Mouse (Mus musculus) liver, postnatal 0 days (tissue): Measurements from ENCODE around the gene Ubtf. TPM values are rescaled to one million over a fixed set of nuclear protein-coding genes. Genes with fewer than 3 reads are reported as not detected.

Experiments
- ATAC-seq: fragments of 200-750 bp; cut with Nextera tagmentation; 2 replicates; pipeline ENCODE4 v1.8.0; 2017; ENCODE audit warnings: mild to moderate bottlenecking, moderate library complexity
- DNase-seq: peaks from one replicate; pipeline ENCODE4 v3.0.0-alpha.2; 2016
- H3K27ac ChIP-seq: fragments of 300-500 bp; sonication (generic); 2 replicates; pipeline ENCODE4 v1.5.1; 2014; ENCODE audit warnings: antibody characterized with exemption, moderate library complexity, mild to moderate bottlenecking, low read depth
- H3K27me3 ChIP-seq: fragments of 300-500 bp; sonication (generic); 2 replicates; pipeline ENCODE4 v1.6.1; 2014; ENCODE audit warnings: low read length, control low read depth, mixed read lengths; ENCODE audit not compliant: insufficient read depth
- H3K36me3 ChIP-seq: fragments of 300-500 bp; sonication (generic); replicated peaks from 2 replicates; pipeline ENCODE4 v1.6.1; 2014; ENCODE audit warnings: mild to moderate bottlenecking, control low read depth, low read length, moderate library complexity, mixed read lengths; ENCODE audit not compliant: insufficient read depth
- H3K4me1 ChIP-seq: fragments of 300-500 bp; sonication (generic); 2 replicates; pipeline ENCODE4 v1.6.1; 2014; ENCODE audit warnings: antibody characterized with exemption, mild to moderate bottlenecking, control low read depth; ENCODE audit not compliant: insufficient read depth
- H3K4me2 ChIP-seq: fragments of 300-500 bp; sonication (generic); 2 replicates; pipeline ENCODE4 v1.6.1; 2014; ENCODE audit warnings: low read depth, mild to moderate bottlenecking, low read length, moderate library complexity, mixed read lengths
- H3K4me3 ChIP-seq: fragments of 300-500 bp; sonication (generic); 2 replicates; pipeline ENCODE4 v1.5.1; 2014; ENCODE audit warnings: low read depth, low read length
- H3K9ac ChIP-seq: fragments of 300-500 bp; sonication (generic); replicated peaks from 2 replicates; pipeline ENCODE4 v1.6.1; 2014; ENCODE audit warnings: mild to moderate bottlenecking, moderate library complexity
- H3K9me3 ChIP-seq: fragments of 300-500 bp; sonication (generic); 2 replicates; pipeline ENCODE4 v1.6.1; 2016; ENCODE audit warnings: mild to moderate bottlenecking, control low read depth, low read length, mixed read lengths
- CTCF ChIP-seq: sonication (generic); IDR thresholded peaks from 2 replicates; pipeline ENCODE4 v1.5.1; 2016; ENCODE audit warnings: antibody characterized with exemption, low read depth
- EP300 ChIP-seq: IDR thresholded peaks from 2 replicates; pipeline ENCODE4 v1.6.1; 2016; ENCODE audit warnings: antibody characterized with exemption, low read depth, mild to moderate bottlenecking
- WGBS: fragments of 180-500 bp; shearing (Covaris S2); extraction: QIAGEN DNeasy Blood & Tissue Kit; methylation state at CpG from one replicate; pipeline ENCODE4 v1.1.7; 2014; ENCODE audit not compliant: insufficient replicate concordance; 5-methylcytosine and 5-hydroxymethylcytosine counted together
- polyA plus RNA-seq: library from polyadenylated mRNA; unstranded; fragments of >200 nt; fragmentation: Nextera tagmentation; extraction: Ambion mirVana; gene quantifications from 2 replicates; pipeline ENCODE4 v1.2.1, GENCODE M21; 2015

Ubtf gene
- polyA plus RNA-seq, 1 experiment from 2014 or later: 32.5 TPM

GRCm38 (mm10) chr11:102289511-102290100 lies 29.9 kb downstream of the Ubtf start:
- DNase-seq: no peak
- Histone ChIP-seq H3K36me3 (peaks cover 61% of the 10 kb centered on the region), H3K4me2 (no peak overlapping the region), H3K9me3 (no peaks in the 10 kb centered on the region), H3K9ac (no peak overlapping the region), H3K27ac (no peak overlapping the region), H3K4me1 (peaks cover 11% of the 10 kb centered on the region), H3K4me3 (no peak overlapping the region), H3K27me3 (no peaks in the 10 kb centered on the region)
- ATAC-seq: no peak
- no peak for TF ChIP-seq CTCF
- 68% methylated on average over 6 of the region's 6 CpGs for whole genome bisulfite sequencing

- H3K36me3 ChIP-seq: peaks cover 54% of the 10 kb centered on the region
- no peak overlapping the region for H3K9ac ChIP-seq
- WGBS: 80% methylated on average over 2 of the region's 2 CpGs
- H3K4me2 ChIP-seq: no peak overlapping the region
- H3K27ac ChIP-seq: 0 out of 2 replicates have a peak overlapping the region, but pooled peaks have one; percentile 2
- no peak overlapping the region for H3K4me3 ChIP-seq
- ATAC-seq (no peak), DNase-seq (no peak)
- TF ChIP-seq EP300 (no peak), CTCF (no peak)
- H3K4me1 ChIP-seq: peaks cover 15% of the 10 kb centered on the region
- no peaks in the 10 kb centered on the region for H3K27me3 ChIP-seq
- H3K9me3 ChIP-seq: no peaks in the 10 kb centered on the region
Measured at GRCm38 (mm10) chr11:102288913-102289312, 30.6 kb downstream of the Ubtf start.

DNA sequence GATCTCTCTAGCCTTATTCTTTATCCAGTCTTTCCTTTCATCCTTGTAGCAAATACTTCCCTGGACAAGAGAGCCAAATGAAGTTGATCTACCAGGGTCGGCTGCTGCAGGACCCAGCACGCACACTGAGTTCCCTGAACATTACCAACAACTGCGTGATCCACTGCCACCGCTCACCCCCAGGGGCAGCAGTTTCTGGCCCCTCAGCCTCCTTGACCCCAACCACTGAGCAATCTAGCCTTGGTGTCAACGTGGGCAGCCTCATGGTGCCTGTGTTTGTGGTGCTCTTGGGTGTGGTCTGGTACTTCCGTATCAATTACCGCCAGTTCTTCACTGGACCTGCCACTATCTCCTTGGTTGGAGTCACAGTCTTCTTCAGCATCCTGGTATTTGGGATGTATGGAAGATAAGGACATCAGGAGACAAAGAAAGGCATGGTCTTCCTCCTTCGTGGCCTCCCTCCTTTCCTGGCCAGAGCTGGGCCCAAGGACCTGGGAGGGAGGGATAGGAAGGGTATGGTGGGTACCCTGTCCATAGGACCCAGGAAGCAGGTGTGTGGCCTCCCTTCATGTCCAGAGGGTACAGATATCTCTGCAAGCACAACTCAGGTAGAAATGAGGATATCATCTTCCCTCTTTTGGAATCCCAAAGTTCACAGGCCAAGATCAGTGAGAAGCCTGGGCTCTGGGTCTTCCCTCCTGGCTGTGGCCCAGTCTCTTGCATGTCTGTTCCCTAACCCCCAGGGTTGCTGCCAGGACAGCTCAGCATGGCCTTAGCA lies 31.3 kb downstream of the Ubtf start:
- no peak for ATAC-seq

DNA sequence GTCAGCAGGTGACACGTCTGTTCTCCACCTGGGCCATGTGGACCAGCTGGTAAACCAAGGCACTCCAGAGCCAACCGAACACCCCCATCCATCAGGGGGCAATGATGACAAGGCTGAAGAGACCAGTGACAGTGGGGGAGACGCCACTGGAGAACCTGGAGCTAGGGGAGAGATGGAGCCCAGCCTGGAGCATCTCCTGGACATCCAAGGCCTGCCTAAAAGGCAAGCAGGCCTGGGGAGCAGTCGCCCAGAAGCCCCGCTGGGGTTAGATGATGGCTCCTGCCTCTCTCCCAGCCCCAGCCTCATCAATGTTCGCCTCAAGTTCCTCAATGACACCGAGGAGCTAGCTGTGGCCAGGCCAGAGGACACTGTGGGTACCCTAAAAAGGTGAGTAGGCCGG lies 32.1 kb downstream of the Ubtf start:
- WGBS: 90% methylated on average over 8 of the region's 8 CpGs
- DNase-seq (no peak), ATAC-seq (no peak)
- Histone ChIP-seq H3K4me1 (peaks cover 15% of the 10 kb centered on the region), H3K9ac (no peak overlapping the region), H3K4me2 (no peak overlapping the region), H3K27ac (no peak overlapping the region), H3K36me3 (peaks cover 43% of the 10 kb centered on the region), H3K9me3 (no peaks in the 10 kb centered on the region), H3K4me3 (no peak overlapping the region), H3K27me3 (no peaks in the 10 kb centered on the region)
- TF ChIP-seq EP300 (no peak), CTCF (no peak)

More for the DNA sequence above, 31.3 kb downstream of the Ubtf start:
- Histone ChIP-seq H3K36me3 (peaks cover 48% of the 10 kb centered on the region), H3K27ac (0 out of 2 replicates have a peak overlapping the region, but pooled peaks have one; percentile 2), H3K4me3 (no peak overlapping the region), H3K4me2 (no peak overlapping the region), H3K4me1 (peaks cover 15% of the 10 kb centered on the region), H3K9me3 (no peaks in the 10 kb centered on the region), H3K27me3 (no peaks in the 10 kb centered on the region), H3K9ac (no peak overlapping the region)
- TF ChIP-seq CTCF: no peak
- TF ChIP-seq EP300: no peak
- no peak for DNase-seq
- WGBS: 80% methylated on average over 8 of the region's 8 CpGs

DNA sequence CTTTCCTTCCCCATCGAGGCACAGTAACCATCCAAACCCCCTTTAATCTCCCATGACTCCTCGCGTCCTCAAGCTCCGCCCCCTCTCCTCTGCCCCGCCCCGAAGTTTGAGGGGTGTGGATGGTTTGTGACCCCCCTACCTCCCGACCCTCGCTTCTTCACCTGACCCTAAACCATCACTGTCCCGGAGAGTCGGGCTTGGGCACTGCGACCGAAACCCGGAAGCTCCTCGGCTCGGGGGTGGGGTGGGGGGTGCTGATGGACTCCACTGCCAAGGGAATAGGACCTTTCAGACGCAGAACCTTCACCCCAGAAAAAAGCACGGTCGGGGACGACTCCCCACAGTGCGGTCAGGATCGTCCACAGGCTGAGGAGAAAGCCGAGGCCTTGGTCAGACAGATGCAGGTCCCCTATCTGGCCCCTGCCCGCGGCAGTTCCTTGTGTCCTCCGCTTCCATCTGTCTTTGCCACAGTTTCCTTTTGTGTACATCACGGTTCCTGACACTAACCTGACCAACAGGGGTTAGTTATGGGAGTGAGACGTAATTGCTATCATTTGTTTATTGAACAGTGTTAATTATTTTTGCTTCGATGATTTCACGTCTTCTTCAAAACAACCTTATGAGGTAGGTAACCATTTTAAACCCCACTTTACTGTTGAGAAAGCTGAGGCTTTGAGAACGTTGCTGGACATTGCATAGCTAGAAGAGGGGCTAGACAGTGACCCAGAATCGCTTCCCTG lies 34.3 kb downstream of the Ubtf start:
- Histone ChIP-seq H3K4me2 (peak overlapping the region; percentile 95), H3K4me1 (peaks cover 15% of the 10 kb centered on the region), H3K36me3 (peaks cover 24% of the 10 kb centered on the region), H3K4me3 (peak overlapping the region; percentile 90), H3K9me3 (no peaks in the 10 kb centered on the region), H3K27me3 (no peaks in the 10 kb centered on the region), H3K27ac (peak overlapping the region; percentile 87), H3K9ac (peak overlapping the region; percentile 91)
- TF ChIP-seq CTCF (no peak), EP300 (no peak)
- ATAC-seq (peak; percentile 71), DNase-seq (no peak)
- WGBS: 2% methylated on average over 31 of the region's 31 CpGs

DNA sequence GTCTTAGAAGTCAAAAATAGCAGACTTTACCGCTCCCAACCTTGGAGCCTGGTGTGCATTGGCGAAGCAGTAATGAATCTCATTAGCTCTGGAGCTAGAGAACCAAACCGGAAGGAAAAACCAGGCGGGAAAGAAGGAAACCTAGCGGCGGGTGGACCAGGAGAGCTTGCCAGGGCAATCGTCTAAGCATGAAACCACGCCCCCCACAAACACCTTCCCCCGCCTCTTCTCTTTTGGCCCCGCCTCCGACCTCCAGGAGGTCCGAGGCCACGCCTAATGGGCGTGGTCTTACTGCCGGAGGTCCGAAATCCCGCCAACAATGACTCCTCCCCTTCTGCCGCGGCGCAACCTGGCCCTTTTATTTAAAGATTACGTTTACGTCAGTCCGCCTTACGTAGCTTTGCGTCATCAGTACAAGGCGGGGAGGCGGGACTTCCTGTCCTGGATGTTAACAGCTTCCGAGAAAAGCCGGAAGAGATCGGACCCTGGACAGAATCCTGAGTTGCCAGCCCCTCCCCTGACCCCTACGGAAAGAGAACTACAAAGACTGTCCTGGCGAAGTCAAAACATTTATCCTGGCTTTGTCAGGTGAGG lies 34.9 kb downstream of the Ubtf start, which contains the start of gene Tmub2:
Tmub2 (plus strand) TSS at position 431 of the 594 bp plus-strand sequence.
- ATAC-seq: peak; percentile 95
- TF ChIP-seq CTCF (no peak), EP300 (peak; percentile 74; the same call in 1 of the 2 replicates)
- no peaks in the 10 kb centered on the region for H3K9me3 ChIP-seq

More for the DNA sequence above, 34.9 kb downstream of the Ubtf start, which contains the start of gene Tmub2:
- Histone ChIP-seq H3K9ac (peak within 1 kb of the TSS; percentile 91), H3K36me3 (peaks cover 17% of the 10 kb centered on the region), H3K4me1 (peaks cover 15% of the 10 kb centered on the region), H3K27ac (peak within 1 kb of the TSS; percentile 87), H3K4me2 (peak within 1 kb of the TSS; percentile 95), H3K4me3 (peak within 1 kb of the TSS; percentile 90), H3K27me3 (no peaks in the 10 kb centered on the region)
- WGBS: under 1% methylated on average over 32 of the region's 32 CpGs
- peak; percentile 97 for DNase-seq
